Mouse (Mus musculus) T-helper 2 cell (primary cell): ENCODE measurements around the gene Ifit2.

ENCODE experiments used
- in situ Hi-C: fragments of 300-600 bp; cut with MboI, MseI; formaldehyde crosslinking; loops from one replicate; pipeline ENCODE4 v1.15.1; 2025; ENCODE audit warnings: high pct_unique_total_duplicates

Gene Ifit2

DNA sequence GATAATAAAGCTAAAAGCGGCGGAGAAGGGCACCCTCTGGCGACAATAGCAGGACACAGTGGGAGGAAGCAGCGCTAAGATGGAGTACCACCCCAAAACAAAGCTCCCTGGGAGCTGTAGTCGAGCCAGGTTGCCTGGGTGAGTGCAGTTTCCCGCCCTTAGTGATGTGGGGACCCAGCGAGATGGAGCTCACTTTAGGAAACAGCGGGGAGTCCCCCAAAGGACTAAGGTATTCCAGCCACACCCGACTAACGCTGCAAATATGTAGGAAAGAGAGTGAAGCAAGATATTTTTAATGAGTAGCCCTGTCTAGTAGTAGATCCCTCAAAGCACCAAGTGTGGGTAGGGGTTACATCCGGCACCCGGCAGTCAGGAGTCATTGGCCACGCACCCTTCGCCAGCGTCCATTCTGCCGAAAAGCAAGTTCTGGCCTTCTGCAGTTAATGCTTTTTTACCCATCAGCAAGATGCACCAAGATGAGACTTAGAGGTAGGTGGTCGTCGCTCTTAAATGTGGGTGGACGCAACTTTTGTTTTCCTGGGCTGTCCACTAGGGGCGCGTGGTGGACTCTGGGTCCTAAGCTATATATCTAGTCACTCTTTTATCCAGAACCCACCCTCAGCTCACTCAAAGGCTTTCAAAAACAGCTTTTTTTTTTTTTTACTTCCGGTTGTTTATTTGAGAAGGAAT lies at the start of gene Ifit2:
Ifit2 (plus strand) TSS at position 161 of the 690 bp plus-strand sequence.
- in situ Hi-C loops, result loop anchor here (10.0 kb wide), 1 partner anchor 54 kb away; the partner anchor contains the start of genes Ifit1bl1 and Ifit3b

DNA sequence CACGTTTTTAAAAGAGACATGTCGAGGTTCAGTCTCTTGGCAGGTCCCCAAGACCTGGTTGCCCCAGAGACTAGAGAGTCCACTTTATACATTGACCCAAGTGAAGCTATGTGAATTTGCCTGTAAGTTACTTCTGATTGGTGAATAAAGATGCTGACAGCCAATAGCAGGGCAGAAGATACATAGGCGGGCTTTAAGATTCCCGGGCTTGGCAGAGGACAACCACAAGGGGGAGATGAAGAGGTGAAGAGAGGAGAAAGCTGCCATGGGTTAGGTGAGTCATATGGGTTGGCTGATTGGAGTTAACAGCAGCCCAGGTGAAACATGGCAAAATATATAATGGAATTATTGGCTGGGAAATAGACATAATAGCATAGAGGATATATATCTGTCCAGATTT lies 49.7 kb upstream of the Ifit2 start:
- in situ Hi-C loops, result no loop called here

DNA sequence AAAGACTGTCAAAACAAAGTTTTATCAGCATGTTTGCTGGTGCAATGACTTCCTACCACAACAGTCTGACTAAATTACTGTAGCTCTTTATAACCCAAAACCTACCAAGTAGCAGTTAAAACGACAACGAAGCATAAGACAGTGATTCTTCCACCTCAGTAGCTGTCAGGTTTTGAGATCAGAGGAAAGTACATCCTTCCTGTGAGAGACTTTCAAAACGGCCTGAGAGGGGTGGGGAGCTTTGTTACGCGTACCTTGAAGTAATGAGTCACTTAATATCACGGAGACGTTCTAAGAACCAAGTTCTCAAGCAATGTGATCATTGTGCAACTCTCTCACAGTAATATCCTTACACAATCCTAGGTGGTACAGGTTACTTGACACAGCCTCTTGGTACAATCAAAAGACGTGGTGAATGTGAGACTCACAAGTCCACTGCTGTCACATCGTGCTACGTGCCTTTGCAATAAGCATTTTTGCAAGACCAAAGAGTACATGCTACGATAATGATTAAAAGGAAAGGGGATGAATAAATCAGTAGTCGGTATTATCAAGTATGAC lies 45.3 kb upstream of the Ifit2 start:
- in situ Hi-C loops, result no loop called here

DNA sequence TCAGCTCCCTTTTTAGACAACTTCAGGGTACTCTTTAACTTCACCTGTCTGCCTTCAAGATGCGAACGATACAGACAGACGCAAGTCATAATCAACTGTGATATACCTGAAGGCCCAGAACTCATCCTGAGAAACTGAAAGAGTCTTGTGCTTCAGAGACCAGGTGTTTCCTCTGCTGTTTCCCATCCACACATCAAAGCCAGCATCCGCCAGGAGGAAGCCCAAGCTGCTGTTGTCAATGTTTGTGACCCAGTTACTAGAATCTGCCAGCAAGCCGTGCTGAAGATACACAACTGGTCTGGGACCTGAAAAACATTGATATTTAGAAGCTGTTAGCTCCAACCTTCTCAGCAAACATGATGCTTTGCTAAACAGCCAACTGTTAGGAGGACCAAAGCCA lies 39.8 kb upstream of the Ifit2 start:
- in situ Hi-C loops, result no loop called here

DNA sequence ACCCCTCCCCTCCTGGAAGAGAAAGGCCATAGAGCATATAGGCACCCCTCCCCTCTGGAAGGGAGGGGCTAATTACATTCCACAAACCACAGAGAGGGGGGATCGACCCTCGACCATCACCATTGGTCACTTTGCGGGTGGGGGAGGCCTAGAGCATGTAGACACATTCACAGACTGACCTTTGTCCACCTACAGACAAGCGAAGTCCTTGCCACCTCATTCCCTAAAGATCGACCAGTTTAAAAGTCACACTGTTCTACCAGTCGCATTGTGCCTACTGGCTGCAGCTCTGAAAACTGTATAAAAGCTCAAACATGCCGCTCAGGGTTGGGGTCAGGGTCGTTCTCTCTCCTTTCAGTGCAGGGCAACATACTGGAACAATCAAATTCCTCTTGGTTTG lies 39.0 kb upstream of the Ifit2 start:
- in situ Hi-C loops, result no loop called here

DNA sequence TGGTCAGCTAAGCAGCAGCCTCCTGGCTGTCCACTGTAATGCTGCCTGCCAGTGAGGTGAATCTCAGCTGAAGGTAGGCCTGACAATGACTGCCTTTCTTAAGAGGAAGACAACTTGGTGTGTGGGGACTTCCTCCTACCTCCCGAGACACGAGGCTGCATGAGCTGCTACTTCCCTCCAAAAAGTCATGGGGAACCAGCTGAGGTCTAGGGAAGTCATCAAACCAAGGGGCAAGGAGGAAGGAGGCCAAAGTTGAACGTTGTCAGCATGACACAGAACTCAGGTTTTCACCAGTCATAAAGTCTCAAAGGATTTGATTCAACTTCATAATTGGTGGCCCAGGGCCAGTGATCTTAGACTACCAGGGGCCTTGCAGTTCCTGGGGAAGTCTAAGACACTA lies 34.8 kb upstream of the Ifit2 start:
- in situ Hi-C loops, result no loop called here

DNA sequence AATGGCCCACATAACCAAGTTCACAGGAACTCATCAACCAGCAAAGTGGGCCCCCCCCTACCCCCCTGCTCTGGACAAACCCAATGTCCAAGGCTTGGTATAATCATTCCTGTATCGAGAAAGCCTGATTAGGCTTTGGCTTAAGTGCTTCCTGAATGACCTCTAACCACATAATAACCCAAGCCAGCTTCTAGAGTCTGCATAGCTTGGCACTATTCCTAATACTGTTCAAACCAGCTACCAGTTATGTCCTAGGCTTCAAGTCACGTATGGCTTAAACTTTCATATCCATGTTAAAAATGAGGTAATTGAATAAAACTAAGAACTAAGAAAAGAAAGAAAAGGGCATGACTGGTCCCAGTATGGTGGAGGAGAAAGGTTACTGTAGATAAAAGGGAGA lies 34.1 kb upstream of the Ifit2 start:
- in situ Hi-C loops, result no loop called here

DNA sequence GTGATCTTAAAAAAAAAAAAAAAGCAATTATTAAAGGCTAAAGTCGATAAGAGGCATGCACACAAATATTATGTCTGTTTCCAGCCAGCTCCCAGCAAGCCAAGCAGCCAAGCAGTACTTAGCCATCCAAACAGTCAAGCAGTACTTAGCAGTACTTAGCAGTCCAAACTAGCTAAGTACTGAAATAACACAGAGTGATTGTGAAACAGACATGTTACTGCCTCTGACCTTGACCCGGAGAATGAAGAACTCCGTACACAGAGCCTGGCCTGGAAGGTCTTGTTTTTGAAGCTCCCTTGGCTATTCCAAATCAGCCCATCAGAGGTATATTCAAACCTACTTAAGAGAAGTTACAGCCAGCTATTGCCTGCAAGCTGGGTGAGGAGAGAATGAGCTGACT lies 33.3 kb upstream of the Ifit2 start:
- in situ Hi-C loops, result no loop called here

DNA sequence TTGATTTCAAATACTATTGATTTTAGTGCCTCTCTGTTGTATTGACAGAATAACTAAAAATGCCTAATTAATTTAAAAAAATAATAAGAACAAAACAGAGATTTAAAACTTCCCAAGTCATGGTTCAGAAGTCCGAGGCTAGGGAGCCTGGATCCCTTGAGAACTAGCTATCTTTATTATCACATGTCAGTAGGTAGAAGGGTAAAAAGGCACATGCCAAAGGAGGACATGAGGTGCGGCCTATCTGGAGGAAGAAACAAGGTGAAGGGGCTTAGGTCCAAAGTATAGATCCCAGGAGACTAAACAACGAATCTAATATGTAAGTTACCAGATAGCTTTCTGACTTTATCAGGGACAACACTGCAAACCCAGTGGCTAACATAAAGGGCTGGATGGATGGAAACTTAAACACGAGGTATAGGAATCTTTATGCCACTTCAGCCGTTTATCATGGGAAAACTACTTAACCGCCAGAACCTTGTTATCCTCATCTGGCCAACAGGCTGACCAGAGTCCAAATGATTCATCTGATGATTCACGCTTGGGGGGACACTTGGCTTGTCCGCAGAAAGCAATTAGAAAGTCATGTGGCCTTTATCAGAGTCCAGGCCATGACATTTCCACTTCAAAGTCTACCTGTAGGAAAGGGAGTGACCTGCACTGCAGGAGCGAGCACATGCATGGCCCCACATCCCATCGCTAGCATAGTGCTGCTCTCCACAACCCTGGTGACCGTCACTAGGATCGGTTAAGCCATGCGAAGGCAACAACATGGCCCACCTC lies 32.5 kb upstream of the Ifit2 start:
- in situ Hi-C loops, result no loop called here

DNA sequence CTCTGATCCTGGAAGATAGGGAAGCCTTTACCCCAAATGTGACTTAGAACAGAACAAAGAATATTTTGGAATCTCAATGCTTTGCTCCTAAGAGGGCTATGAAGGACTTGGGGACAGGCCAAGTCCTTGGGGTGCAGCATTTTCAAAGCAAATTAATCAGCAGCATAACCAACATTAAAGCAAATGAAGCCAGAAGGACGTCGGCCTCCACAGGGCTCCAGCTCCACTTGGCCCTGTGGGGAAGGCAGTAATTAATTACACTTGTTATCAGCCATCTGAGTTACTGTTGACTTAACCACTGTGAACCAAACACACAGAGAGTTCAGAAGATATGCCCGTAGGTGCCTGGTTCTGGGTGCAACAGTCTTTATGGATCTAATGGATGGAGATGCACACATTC lies 31.7 kb upstream of the Ifit2 start:
- in situ Hi-C loops, result no loop called here

DNA sequence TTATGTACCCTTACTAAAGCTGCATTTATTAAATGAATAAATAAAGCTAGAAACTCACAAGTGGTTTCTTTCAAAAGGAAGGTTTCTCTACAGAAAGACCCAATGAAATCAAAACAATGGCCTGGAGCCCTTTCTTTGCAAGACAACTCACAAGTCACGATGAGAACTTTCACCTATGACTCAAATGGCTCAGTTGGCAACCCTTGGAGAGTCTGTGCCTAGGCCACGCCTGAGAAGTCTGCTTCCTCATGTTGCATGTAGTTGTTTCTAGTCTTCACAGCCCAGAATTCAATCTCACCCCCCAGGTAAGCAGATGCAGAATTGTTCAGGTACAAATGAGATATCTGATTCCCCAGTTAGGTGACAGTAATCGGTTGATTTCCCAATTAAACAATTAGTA lies 30.8 kb upstream of the Ifit2 start:
- in situ Hi-C loops, result no loop called here

DNA sequence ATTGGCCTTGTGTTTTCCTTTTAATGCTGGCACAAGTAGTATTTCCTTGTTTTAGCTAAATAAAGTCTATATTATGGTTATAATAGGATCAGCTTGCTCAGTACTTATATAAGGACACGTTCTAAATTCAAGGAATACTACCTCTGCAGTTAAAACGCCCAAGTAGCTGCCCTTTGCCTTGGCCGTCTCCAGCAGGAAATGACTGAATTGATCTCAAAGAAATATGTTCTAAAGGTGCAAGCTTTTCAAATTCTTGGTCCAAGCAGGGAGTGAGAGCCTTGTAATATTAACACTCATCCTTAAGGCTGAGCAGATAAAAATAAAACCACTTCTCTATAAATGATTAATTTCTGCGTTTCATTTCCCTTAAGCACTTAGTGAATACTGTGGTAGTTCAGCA lies 30.4 kb upstream of the Ifit2 start:
- in situ Hi-C loops, result no loop called here

DNA sequence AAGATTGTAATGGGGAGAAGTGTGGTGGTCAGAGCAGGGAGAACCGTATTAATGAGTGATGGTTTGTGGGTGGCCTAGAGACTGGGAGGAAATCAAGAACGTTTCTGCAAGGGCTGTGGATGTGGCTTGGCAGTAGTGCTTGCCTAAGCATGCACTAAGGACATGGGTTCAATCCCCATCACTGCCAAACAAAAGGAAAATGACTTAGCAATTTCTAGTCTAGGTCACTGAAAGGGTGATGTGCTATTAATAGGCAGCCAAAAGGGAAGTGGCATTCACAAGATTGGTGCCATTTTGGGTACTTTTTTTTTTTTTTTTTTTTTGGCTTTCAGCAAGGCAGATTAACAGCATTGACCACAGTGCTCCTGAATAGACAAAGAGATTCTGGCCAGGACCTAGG lies 29.1 kb upstream of the Ifit2 start:
- in situ Hi-C loops, result no loop called here

DNA sequence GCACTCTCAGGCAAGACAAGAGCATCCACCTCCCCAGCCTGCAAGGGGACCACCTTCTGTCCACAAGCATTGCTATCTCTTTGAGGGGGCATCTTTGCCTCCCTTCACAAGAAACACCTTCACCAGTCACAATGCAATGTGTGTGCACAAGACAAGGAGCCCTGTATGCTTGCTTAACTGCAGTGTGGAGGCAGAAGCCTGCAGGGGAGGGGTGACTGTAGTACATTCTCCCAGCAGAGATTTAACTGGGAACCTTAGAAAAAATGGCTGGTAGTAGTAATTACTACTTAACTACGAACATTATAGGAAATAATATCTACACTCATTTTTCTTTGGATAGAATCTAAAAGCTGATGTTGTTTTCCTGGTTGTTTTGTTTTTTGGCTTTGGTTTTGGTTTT lies 28.5 kb upstream of the Ifit2 start:
- in situ Hi-C loops, result no loop called here

DNA sequence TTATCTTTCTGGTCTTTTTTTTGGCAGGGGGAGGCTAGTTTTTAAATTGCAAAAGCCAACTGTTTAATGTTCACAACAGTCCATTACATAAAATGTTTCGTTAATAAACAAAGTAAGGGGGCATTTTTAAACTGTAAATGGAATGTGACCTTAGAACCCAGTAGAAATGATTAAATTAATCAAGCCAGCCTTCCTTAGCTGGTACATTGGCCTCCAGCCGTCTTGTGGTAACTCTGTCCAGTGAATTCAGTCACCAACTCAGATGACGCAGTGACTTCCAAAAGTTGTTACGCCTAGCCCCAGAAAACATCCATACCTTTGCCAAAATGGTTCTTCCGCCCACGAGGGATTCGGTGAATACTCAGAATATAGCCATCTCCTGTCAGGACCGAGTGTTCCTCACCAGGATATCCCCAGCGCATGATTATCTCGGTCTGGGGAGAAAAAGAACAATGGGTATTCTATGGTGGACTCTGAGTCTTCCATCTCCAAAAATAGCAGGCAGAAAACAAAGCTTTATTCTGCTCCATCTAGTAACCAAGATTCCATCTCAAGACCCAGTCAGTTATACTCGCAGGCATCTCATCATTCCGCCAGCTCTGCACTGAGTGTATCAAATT lies 27.3 kb upstream of the Ifit2 start:
- in situ Hi-C loops, result no loop called here

DNA sequence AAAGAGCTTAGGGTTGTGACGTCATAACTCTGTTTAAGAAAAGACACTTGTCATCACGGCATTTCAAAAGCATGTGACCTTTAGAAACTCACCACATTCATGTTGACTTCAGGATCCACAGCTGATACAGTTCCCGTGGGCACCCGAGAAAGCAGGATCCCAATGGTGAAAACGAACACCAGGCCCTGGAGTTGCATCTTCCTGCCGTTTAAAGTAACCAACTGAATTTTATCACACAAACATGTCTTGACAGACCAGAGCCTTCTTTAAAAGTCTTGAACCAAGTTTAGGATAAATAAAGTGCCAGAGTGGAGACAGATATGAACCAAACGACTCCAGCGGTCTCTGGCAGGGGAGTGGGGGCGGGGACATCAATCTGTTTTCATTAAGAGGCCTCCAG lies 25.8 kb upstream of the Ifit2 start:
- in situ Hi-C loops, result no loop called here

DNA sequence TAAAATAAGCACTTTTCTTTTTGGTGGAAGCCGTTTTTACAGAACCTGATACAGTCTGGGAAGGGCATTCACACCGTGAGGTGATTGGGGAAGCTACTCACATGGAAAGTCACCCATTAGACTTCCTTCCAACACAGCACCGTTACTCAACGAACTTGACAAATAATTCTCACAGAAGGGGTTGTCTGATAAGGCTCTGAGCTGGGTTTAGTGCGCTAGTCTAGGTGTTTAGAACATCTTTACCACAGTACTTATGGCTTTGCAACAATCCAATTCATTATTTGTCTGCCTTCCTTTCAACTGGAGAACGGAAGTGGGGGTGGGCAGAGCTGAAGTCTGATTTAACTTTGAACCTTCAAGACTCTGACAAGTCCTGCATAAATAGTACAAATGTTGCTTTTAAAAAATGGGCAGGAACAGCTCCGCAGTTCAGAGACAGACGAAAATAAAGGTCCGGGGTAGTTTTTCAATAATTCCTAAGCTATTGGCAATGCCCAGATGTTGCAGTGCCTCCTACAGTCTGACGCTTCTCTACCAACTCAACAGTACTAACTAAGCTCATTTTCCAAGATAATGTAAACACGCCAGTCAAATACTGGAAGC lies 24.1 kb upstream of the Ifit2 start:
- in situ Hi-C loops, result no loop called here

DNA sequence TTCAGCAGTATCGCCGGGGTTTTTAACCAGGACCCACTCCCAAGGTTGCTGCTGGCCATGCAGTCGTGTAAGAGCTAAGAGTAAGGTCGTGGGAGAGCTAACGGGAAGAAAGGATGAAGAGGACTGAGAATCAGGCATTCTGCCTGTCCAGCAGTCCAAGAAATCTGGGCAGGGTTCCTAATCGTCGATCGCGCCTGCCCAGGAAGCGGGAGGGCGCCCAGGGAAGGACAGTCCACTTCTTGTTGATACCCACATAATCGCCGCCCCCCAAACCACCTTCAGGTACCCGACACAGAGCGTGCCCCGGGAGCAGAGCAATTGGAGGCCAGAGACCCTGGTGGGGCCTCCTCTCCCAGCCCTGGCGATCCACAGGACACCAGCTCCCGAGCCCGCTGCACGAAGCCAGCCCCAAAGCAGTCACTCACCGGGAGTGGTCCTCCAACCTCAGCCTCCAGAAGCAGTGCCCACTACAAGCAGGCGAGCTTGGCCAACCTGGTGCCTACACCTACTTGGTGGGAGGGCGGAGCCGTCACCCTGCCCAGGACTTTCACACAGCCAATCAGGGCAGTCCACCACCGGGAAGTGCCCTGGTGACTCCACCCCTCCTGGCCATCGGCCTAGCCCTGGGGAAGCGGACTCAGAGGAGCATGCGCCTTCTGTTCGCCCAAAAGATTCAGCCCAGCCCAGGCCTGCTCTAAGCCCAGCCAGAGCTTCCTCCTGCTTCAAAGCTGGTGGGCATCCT lies 23.4 kb upstream of the Ifit2 start, which contains the start of gene Lipa:
Lipa (minus strand) TSS at position 534 of the 742 bp plus-strand sequence.
- in situ Hi-C loops, result no loop called here

DNA sequence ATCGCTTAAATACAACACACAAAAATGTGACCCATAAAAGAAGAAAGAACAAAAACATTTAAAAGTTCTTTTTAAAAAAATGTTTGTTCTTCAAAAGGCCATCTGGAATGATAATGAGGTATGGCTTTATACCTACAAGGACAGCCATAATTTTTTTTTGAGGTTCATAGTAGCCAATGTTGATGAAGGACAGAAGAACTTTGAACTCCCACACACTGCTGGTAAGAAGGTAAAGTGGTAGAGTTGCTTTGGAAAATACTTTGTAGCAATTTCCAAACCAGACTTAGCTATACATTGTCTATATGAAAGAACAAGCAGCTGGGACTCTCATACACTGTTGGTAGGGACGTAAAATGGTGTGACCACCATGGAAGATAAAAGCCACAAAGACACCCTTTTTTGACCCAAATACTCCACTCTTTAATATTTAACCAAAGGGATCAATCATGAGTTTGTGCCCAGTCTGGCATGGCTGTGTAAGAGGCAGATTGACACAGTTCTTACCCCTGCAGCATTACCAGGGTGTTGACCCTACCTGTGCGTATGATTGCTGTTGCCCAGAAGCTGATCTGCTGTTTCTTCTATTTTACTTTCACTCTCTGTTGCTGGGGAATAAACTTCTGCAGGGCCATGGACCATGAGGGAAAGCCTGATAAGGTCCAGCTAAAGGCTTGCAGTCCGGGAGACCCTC lies 18.3 kb upstream of the Ifit2 start:
- in situ Hi-C loops, result no loop called here

DNA sequence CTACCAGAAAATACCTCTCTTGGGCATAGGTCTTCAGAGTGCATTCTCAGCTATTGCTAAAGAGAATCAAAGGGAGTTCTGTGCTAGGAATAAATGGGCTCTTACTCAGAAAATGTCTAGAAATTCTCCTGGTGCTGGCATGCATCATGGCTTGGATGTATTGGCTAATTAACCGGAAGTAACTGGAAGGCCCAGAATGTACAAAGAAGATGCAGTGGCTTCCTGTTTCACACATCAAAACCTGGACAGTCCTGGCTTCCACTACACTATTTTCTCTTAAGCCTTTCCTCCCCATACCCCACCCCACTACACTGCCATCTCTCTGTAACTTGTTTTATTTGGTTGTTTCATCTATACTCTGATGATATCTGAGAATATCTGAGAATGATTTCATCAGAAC lies 11.1 kb upstream of the Ifit2 start:
- in situ Hi-C loops, result no loop called here

DNA sequence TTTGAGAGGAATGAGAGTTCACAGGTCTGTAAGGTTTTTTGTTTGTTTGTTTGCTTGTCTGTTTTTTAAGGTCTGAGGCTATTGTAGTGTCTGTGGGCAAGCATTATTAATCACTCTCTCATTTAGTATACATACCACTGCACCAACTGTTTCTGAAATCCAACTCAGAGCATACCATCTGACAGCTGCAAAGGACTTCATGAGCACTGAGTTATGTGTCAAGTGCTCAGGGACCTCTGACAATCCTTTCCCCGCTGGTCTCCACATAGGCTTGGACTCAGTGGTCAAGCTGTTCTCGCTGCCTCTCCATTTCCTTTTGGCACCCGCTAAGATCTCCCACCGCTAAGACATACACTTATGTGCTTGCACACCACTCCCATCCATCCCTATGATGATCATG lies 4.3 kb upstream of the Ifit2 start:
- in situ Hi-C loops, result loop anchor here (5.0 kb wide), 1 partner anchor 91 kb away; no protein-coding TSS in a partner anchor
